Mouse (Mus musculus) forebrain, embryonic 16.5 days (tissue): Measurements from ENCODE around the gene Dusp12. TPM values are rescaled to one million over a fixed set of nuclear protein-coding genes. Genes with fewer than 3 reads are reported as not detected.

Experiments
- ATAC-seq: fragments of 200-750 bp; cut with Nextera tagmentation; 2 replicates; pipeline ENCODE4 v1.8.0; 2017; ENCODE audit warnings: mild to moderate bottlenecking, moderate library complexity
- H3K27ac ChIP-seq: fragments of 300-500 bp; sonication (generic); 2 replicates; pipeline ENCODE4 v1.5.1; 2014; ENCODE audit warnings: low read length, control low read depth
- H3K27me3 ChIP-seq: fragments of 300-500 bp; sonication (generic); replicated peaks from 2 replicates; pipeline ENCODE4 v1.6.1; 2014; ENCODE audit warnings: low read length; ENCODE audit not compliant: control insufficient read depth, insufficient read depth
- H3K36me3 ChIP-seq: fragments of 300-500 bp; sonication (generic); 2 replicates; pipeline ENCODE4 v1.6.1; 2014; ENCODE audit not compliant: control insufficient read depth, insufficient read depth
- H3K4me1 ChIP-seq: fragments of 300-500 bp; sonication (generic); replicated peaks from 2 replicates; pipeline ENCODE4 v1.6.1; 2014; ENCODE audit warnings: low read length; ENCODE audit not compliant: control insufficient read depth, insufficient read depth
- H3K4me2 ChIP-seq: fragments of 300-500 bp; sonication (generic); 2 replicates; pipeline ENCODE4 v1.6.1; 2014; ENCODE audit warnings: mild to moderate bottlenecking, low read length, control low read depth
- H3K4me3 ChIP-seq: fragments of 300-500 bp; sonication (generic); replicated peaks from 2 replicates; pipeline ENCODE4 v1.5.1; 2014; ENCODE audit warnings: mild to moderate bottlenecking, low read length, control low read depth
- H3K9ac ChIP-seq: fragments of 300-500 bp; sonication (generic); replicated peaks from 2 replicates; pipeline ENCODE4 v1.6.1; 2014; ENCODE audit warnings: low read depth, low read length, control low read depth
- H3K9me3 ChIP-seq: fragments of 300-500 bp; sonication (generic); 2 replicates; pipeline ENCODE4 v1.6.1; 2016; ENCODE audit warnings: low read length; ENCODE audit not compliant: control insufficient read depth
- WGBS: fragments of 180-500 bp; shearing (Covaris S2); extraction: QIAGEN DNeasy Blood & Tissue Kit; methylation state at CpG from one replicate; pipeline ENCODE4 v1.1.7; 2014; 5-methylcytosine and 5-hydroxymethylcytosine counted together
- polyA plus RNA-seq: library from polyadenylated mRNA; unstranded; fragments of >200 nt; fragmentation: Nextera tagmentation; extraction: Ambion mirVana; gene quantifications from 2 replicates; pipeline ENCODE4 v1.2.1, GENCODE M21; 2015

Dusp12 gene
- polyA plus RNA-seq, 1 experiment from 2014 or later: 39.2 TPM

DNA sequence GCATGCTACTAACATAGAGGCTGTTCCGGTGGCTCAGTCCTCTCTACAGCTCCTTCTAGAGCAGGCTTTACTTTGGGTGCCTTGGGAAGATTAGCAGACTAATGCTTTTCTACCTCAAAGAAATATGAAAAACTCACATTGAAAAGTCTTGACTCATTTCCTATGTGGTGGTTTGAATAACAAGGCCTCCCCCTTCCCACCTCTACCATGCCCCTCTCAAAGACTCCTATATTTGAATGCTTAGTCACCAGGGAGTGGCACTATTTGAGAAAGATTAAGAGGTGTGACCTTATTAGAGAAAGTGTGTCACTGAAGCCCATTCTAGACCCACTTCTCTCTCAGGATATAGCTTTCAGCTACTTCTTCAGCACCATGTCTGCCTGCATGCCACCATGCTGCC is 55.6 kb downstream of the Dusp12 start:
- ATAC-seq: no peak
- Histone ChIP-seq H3K4me3 (no peak overlapping the region), H3K9me3 (no peaks in the 10 kb centered on the region), H3K27ac (no peak overlapping the region), H3K27me3 (no peaks in the 10 kb centered on the region), H3K9ac (no peak overlapping the region), H3K4me2 (no peak overlapping the region), H3K4me1 (no peaks in the 10 kb centered on the region), H3K36me3 (no peaks in the 10 kb centered on the region)
- 89% methylated on average over 1 of the region's 1 CpGs for WGBS

DNA sequence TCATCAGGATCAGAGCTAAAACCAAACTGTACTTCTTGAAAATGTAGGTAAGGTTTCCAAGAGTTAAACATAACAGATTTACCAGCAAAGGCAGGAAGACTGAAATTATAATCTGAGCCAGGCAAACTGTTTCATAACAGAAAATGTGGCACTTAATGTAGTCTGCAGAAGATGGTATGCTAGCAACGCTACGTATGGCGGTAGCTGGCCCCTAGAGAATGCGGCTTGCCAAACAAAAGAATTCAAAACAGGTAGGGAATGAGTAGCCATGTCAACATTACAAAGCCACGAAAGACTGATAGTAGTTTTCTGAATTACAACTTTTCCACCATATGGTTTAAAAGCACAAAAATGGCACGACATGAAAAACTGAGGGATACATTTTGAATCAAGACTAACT is 56.0 kb downstream of the Dusp12 start:
- WGBS: 87% methylated on average over 6 of the region's 6 CpGs
- no peak overlapping the region for H3K4me3 ChIP-seq
- H3K27ac ChIP-seq: no peak overlapping the region
- no peaks in the 10 kb centered on the region for H3K27me3 ChIP-seq
- no peak overlapping the region for H3K4me2 ChIP-seq
- H3K9me3 ChIP-seq: no peaks in the 10 kb centered on the region
- no peaks in the 10 kb centered on the region for H3K36me3 ChIP-seq
- no peak overlapping the region for H3K9ac ChIP-seq
- no peak for ATAC-seq
- H3K4me1 ChIP-seq: no peaks in the 10 kb centered on the region

Other genes starting within 250 kb of the Dusp12 start
- gene Olfml2b, start 241.0 kb downstream of the Dusp12 start, polyA plus RNA-seq: 11.1 and 12.2 TPM in 2 replicates
- gene Atf6, start 17.8 kb downstream of the Dusp12 start, polyA plus RNA-seq: 7.7 and 8.1 TPM in 2 replicates
- gene Gm26620, start 475 bp downstream of the Dusp12 start, polyA plus RNA-seq: 0.58 and 1.1 TPM in 2 replicates
- 0.22 TPM in 1 of 2 replicates, not detected in the other for gene Fcrlb, start 27.4 kb upstream of the Dusp12 start, polyA plus RNA-seq
- not detected in 2 replicates for gene Fcrla, start 42.0 kb upstream of the Dusp12 start, polyA plus RNA-seq
- 0.63 and 1.7 TPM in 2 replicates for gene Fcgr2b, start 91.0 kb upstream of the Dusp12 start, polyA plus RNA-seq
- gene Fcgr4, start 133.4 kb upstream of the Dusp12 start, polyA plus RNA-seq: 0.22 and 0.32 TPM in 2 replicates
- gene Fcgr3, start 179.4 kb upstream of the Dusp12 start, polyA plus RNA-seq: 6.7 and 7.6 TPM in 2 replicates
- gene Cfap126, start 228.4 kb upstream of the Dusp12 start, polyA plus RNA-seq: 5.3 and 6.4 TPM in 2 replicates